Mouse (Mus musculus) embryo, embryonic 9.5 days (tissue): ENCODE measurements around the gene Cyp26c1.
A peak's percentile ranks its signal among the peaks of the same experiment; 100 is the strongest.

ENCODE experiments used
- DNase-seq: peaks from one replicate; pipeline ENCODE4 v3.0.0-alpha.2; 2017; ENCODE audit errors: extremely low spot score

The Cyp26c1 gene

GRCm38 (mm10) chr19:37698273-37699160, 13.1 kb downstream of the Cyp26c1 start:
- peak; percentile 52 for DNase-seq

- DNase-seq = no peak
Measured at GRCm38 (mm10) chr19:37699711-37700110, 14.3 kb downstream of the Cyp26c1 start.

GRCm38 (mm10) chr19:37702377-37703076, 17.1 kb downstream of the Cyp26c1 start:
- DNase-seq = no peak

- DNase-seq = peak; percentile 77
Measured at GRCm38 (mm10) chr19:37703902-37704509, 18.6 kb downstream of the Cyp26c1 start.

- no peak for DNase-seq
Measured at GRCm38 (mm10) chr19:37705722-37706121, 20.3 kb downstream of the Cyp26c1 start.

- no peak for DNase-seq
Measured at GRCm38 (mm10) chr19:37714681-37715080, 29.3 kb downstream of the Cyp26c1 start.

GRCm38 (mm10) chr19:37715980-37716379, 30.6 kb downstream of the Cyp26c1 start:
- no peak for DNase-seq

- DNase-seq = no peak
Measured at GRCm38 (mm10) chr19:37716524-37717175, 31.3 kb downstream of the Cyp26c1 start.

GRCm38 (mm10) chr19:37719166-37719565, 33.8 kb downstream of the Cyp26c1 start:
- no peak for DNase-seq

GRCm38 (mm10) chr19:37724591-37724990, 39.2 kb downstream of the Cyp26c1 start:
- DNase-seq = no peak

GRCm38 (mm10) chr19:37726585-37726984, 41.2 kb downstream of the Cyp26c1 start:
- no peak for DNase-seq

GRCm38 (mm10) chr19:37727366-37727765, 42.0 kb downstream of the Cyp26c1 start:
- no peak for DNase-seq

- no peak for DNase-seq
Measured at GRCm38 (mm10) chr19:37735426-37735825, 50.0 kb downstream of the Cyp26c1 start.

- DNase-seq = no peak
Measured at GRCm38 (mm10) chr19:37738575-37738974, 53.2 kb downstream of the Cyp26c1 start.

GRCm38 (mm10) chr19:37740043-37740442, 54.7 kb downstream of the Cyp26c1 start:
- no peak for DNase-seq
